Mouse (Mus musculus) myocyte (in vitro differentiated cells): ENCODE results near the gene Dab2. TPM values are rescaled to one million over a fixed set of nuclear protein-coding genes. Genes with fewer than 3 reads are reported as not detected.

ENCODE experiments used
- H3K27me3 ChIP-seq: one replicate; pipeline ENCODE4 v1.6.1; 2011; ENCODE audit not compliant: control insufficient read depth, insufficient read depth, insufficient read length
- H3K36me3 ChIP-seq: one replicate; pipeline ENCODE4 v1.6.1; 2011; ENCODE audit not compliant: control insufficient read depth, insufficient read depth
- H3K4me2 ChIP-seq: one replicate; pipeline ENCODE4 v1.6.1; 2011; ENCODE audit warnings: low read depth, control low read depth
- H3K4me3 ChIP-seq: one replicate; pipeline ENCODE4 v1.5.1; 2011; ENCODE audit warnings: mild to moderate bottlenecking, control low read depth, moderate library complexity
- H3K79me2 ChIP-seq: one replicate; pipeline ENCODE4 v1.6.1; 2011; ENCODE audit not compliant: control insufficient read depth, insufficient read depth
- H3ac ChIP-seq: one replicate; pipeline ENCODE4 v1.6.1; 2011; ENCODE audit not compliant: control insufficient read depth, insufficient read length
- CEBPB ChIP-seq: IDR thresholded peaks from 2 replicates; pipeline ENCODE4 v1.6.1; 2011; ENCODE audit warnings: mild to moderate bottlenecking, moderate library complexity; ENCODE audit not compliant: poor library complexity, insufficient read depth, severe bottlenecking
- E2F4 ChIP-seq: IDR thresholded peaks from one replicate; pipeline ENCODE4 v1.6.1; 2011; ENCODE audit warnings: mild to moderate bottlenecking, control low read depth, moderate library complexity; ENCODE audit not compliant: insufficient read depth
- MAX ChIP-seq: IDR thresholded peaks from one replicate; pipeline ENCODE4 v1.6.1; 2011; ENCODE audit warnings: low read depth, mild to moderate bottlenecking, control low read depth
- MYOD1 ChIP-seq, 3 experiments: IDR thresholded peaks; one replicate each; pipeline ENCODE4 v1.6.1; 2011; ENCODE audit warnings: control low read depth in 2 of 3, low read depth in 2 of 3, mild to moderate bottlenecking in 2 of 3, moderate library complexity in 1 of 3; ENCODE audit not compliant: insufficient read length in 2 of 3, control insufficient read depth in 1 of 3
- MYOG ChIP-seq, 3 experiments: IDR thresholded peaks; one replicate each; pipeline ENCODE4 v1.6.1; 2011; ENCODE audit warnings: control low read depth in 2 of 3, low read depth in 2 of 3, mild to moderate bottlenecking in 2 of 3; ENCODE audit not compliant: insufficient read length in 2 of 3, control insufficient read depth in 1 of 3, insufficient read depth in 1 of 3
- POLR2A ChIP-seq: IDR thresholded peaks from one replicate; pipeline ENCODE4 v1.6.1; 2011; ENCODE audit warnings: low read depth, mild to moderate bottlenecking, control low read depth, moderate library complexity; ENCODE audit not compliant: insufficient read length
- POLR2AphosphoS2 ChIP-seq: IDR thresholded peaks from one replicate; pipeline ENCODE4 v1.6.1; 2011; ENCODE audit warnings: low read depth, control low read depth; ENCODE audit not compliant: insufficient read length
- REST ChIP-seq: IDR thresholded peaks from one replicate; pipeline ENCODE4 v1.6.1; 2011; ENCODE audit warnings: mild to moderate bottlenecking, control low read depth, moderate library complexity; ENCODE audit not compliant: insufficient read depth, insufficient read length
- SRF ChIP-seq: IDR thresholded peaks from one replicate; pipeline ENCODE4 v1.6.1; 2011; ENCODE audit warnings: low read depth; ENCODE audit not compliant: control insufficient read depth, insufficient read length
- TCF12 ChIP-seq: IDR thresholded peaks from one replicate; pipeline ENCODE4 v1.6.1; 2011; ENCODE audit warnings: mild to moderate bottlenecking, control low read depth; ENCODE audit not compliant: poor library complexity, insufficient read depth, severe bottlenecking
- TCF3 ChIP-seq: IDR thresholded peaks from one replicate; pipeline ENCODE4 v1.6.1; 2011; ENCODE audit warnings: low read depth, control low read depth; ENCODE audit not compliant: insufficient read length
- USF1 ChIP-seq: IDR thresholded peaks from one replicate; pipeline ENCODE4 v1.6.1; 2011; ENCODE audit warnings: low read depth, mild to moderate bottlenecking, control low read depth, moderate library complexity
- polyA plus RNA-seq: library from polyadenylated mRNA; unstranded; fragments of >200 nt; fragmentation: generic; extraction: Trizol; gene quantifications from one replicate; pipeline ENCODE4 v1.2.1, GENCODE M21; 2012; ENCODE audit warnings: missing spikeins

Dab2 gene
- polyA plus RNA-seq, 1 experiment, result 9.8 TPM

- Histone ChIP-seq H3K4me3 (no peak overlapping the region), H3K79me2 (no peaks in the 10 kb centered on the region), H3K4me2 (no peak overlapping the region), H3ac (no peak overlapping the region), H3K27me3 (no peaks in the 10 kb centered on the region), H3K36me3 (no peaks in the 10 kb centered on the region)
- TF ChIP-seq MYOD1 (IDR thresholded peaks at IDR 0.05; ENCODE audit: control insufficient read depth in 1 of 3, insufficient read length in 2 of 3, low read depth in 2 of 3) (no peak), MAX (no peak), TCF3 (no peak), CEBPB (no peak), USF1 (no peak), TCF12 (no peak), POLR2A (no peak), POLR2AphosphoS2 (no peak), E2F4 (no peak), MYOG (IDR thresholded peaks at IDR 0.05; ENCODE audit: control insufficient read depth in 1 of 3, insufficient read depth in 1 of 3, insufficient read length in 2 of 3, low read depth in 2 of 3) (no peak), REST (no peak), SRF (no peak)
These were observed 16.3 kb upstream of the Dab2 start for GRCm38 (mm10) chr15:6283249-6283648.

GRCm38 (mm10) chr15:6296071-6296470 lies 3.5 kb upstream of the Dab2 start:
- Histone ChIP-seq H3K36me3 (no peaks in the 10 kb centered on the region), H3ac (no peak overlapping the region), H3K27me3 (no peaks in the 10 kb centered on the region), H3K4me2 (no peak overlapping the region), H3K4me3 (no peak overlapping the region), H3K79me2 (no peaks in the 10 kb centered on the region)
- peak; percentile 64; the same call in 1 of the 2 replicates for TF ChIP-seq CEBPB
- TF ChIP-seq SRF, result no peak

- no peak for TF ChIP-seq USF1
- TF ChIP-seq TCF12, result no peak
- no peak for TF ChIP-seq SRF
- no peak for TF ChIP-seq MYOD1 (IDR thresholded peaks at IDR 0.05; ENCODE audit: control insufficient read depth in 1 of 3, insufficient read length in 2 of 3, low read depth in 2 of 3)
- no peak for TF ChIP-seq CEBPB
- TF ChIP-seq REST, result no peak
- no peak for TF ChIP-seq MAX
- H3K4me3 ChIP-seq, result no peak overlapping the region
- H3K36me3 ChIP-seq, result no peaks in the 10 kb centered on the region
- no peak overlapping the region for H3K4me2 ChIP-seq
- H3K79me2 ChIP-seq, result no peaks in the 10 kb centered on the region
- no peak overlapping the region for H3ac ChIP-seq
- no peaks in the 10 kb centered on the region for H3K27me3 ChIP-seq
These were observed 862 bp upstream of the Dab2 start for GRCm38 (mm10) chr15:6298726-6299125.

- Histone ChIP-seq H3K27me3 (no peaks in the 10 kb centered on the region), H3ac (no peak overlapping the region), H3K4me3 (no peak overlapping the region), H3K36me3 (no peaks in the 10 kb centered on the region), H3K4me2 (no peak overlapping the region), H3K79me2 (no peaks in the 10 kb centered on the region)
- TF ChIP-seq POLR2A, result no peak
- no peak for TF ChIP-seq TCF3
- no peak for TF ChIP-seq TCF12
- TF ChIP-seq MYOG (IDR thresholded peaks at IDR 0.05; ENCODE audit: control insufficient read depth in 1 of 3, insufficient read depth in 1 of 3, insufficient read length in 2 of 3, low read depth in 2 of 3), result no peak
- no peak for TF ChIP-seq SRF
- TF ChIP-seq REST, result no peak
- no peak for TF ChIP-seq MAX
- no peak for TF ChIP-seq MYOD1 (IDR thresholded peaks at IDR 0.05; ENCODE audit: control insufficient read depth in 1 of 3, insufficient read length in 2 of 3, low read depth in 2 of 3)
- no peak for TF ChIP-seq USF1
- TF ChIP-seq CEBPB, result no peak
- TF ChIP-seq POLR2AphosphoS2, result no peak
- TF ChIP-seq E2F4, result no peak
These were observed 2.6 kb downstream of the Dab2 start for GRCm38 (mm10) chr15:6302219-6302618.

GRCm38 (mm10) chr15:6303822-6304221 lies 4.2 kb downstream of the Dab2 start:
- H3K4me2 ChIP-seq, result no peak overlapping the region
- H3K36me3 ChIP-seq, result no peaks in the 10 kb centered on the region
- no peak overlapping the region for H3ac ChIP-seq
- H3K27me3 ChIP-seq, result no peaks in the 10 kb centered on the region
- no peak overlapping the region for H3K4me3 ChIP-seq
- TF ChIP-seq MYOD1 (IDR thresholded peaks at IDR 0.05; ENCODE audit: control insufficient read depth in 1 of 3, insufficient read length in 2 of 3, low read depth in 2 of 3) (no peak), POLR2A (no peak), SRF (no peak), REST (no peak), CEBPB (no peak), TCF12 (no peak), USF1 (no peak), MAX (no peak), E2F4 (no peak), POLR2AphosphoS2 (no peak), TCF3 (no peak), MYOG (IDR thresholded peaks at IDR 0.05; ENCODE audit: control insufficient read depth in 1 of 3, insufficient read depth in 1 of 3, insufficient read length in 2 of 3, low read depth in 2 of 3) (no peak)
- no peaks in the 10 kb centered on the region for H3K79me2 ChIP-seq
